Mouse (Mus musculus) G1E (cell line): ENCODE data around the gene Hbp1.

Experiments
- CTCF ChIP-seq: IDR thresholded peaks from 2 replicates; pipeline ENCODE4 v1.5.1; 2012; ENCODE audit warnings: low read depth, low read length, inconsistent platforms, mixed read lengths
- GATA1 ChIP-seq: IDR thresholded peaks from 2 replicates; pipeline ENCODE4 v1.6.1; 2012; ENCODE audit warnings: borderline replicate concordance, low read length, inconsistent platforms, mixed read lengths
- GATA2 ChIP-seq: IDR thresholded peaks from 2 replicates; pipeline ENCODE4 v1.6.1; 2012; ENCODE audit warnings: low read depth, low read length, inconsistent platforms, borderline replicate concordance
- POLR2AphosphoS5 ChIP-seq: IDR thresholded peaks from 2 replicates; pipeline ENCODE4 v1.6.1; 2012; ENCODE audit warnings: low read depth, low read length, inconsistent platforms; ENCODE audit not compliant: insufficient replicate concordance
- TAL1 ChIP-seq: conservative IDR thresholded peaks from 2 replicates; pipeline ENCODE4 v1.6.1; 2012; ENCODE audit warnings: low read depth, low read length, inconsistent platforms, mixed read lengths

DNA sequence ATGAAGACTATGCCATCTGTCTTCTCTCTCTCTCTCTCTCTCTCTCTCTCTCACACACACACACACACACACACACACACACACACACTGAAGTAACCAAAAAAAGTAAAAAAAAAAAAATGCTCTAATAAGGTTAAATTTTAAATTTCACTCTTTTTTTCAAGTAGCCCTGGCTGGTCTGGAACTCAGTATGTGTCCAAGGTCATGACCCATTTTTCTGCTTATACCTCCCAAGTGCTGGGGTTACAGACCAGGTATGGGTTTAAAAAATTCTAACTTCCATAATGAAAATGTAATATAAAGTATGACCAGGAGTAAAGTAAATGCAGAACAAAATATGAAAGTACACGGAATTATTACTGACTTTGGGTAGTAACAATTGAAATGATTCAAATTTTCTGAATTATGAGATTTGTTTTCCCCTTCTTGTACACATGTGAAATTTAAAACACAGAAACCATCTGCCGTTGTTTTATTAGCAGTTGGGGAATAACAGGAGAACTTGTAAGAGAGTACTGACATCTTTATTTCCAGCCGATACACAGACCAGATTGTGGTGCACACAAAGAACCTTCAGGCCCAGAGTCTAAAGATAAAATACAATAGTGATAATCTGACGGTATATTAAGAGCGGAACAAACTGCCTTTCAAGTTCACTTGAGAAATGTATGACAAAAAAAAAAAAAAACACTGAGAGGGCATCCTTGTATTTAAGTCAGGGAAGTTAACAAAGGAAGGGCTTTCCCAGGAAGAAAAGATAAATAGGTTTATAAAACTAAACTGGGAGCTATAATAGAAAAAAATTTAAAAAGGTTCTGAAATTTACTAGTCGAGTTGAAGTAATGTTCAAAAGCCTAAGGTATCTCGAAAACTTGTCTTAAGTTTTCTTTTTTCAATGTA lies 2.0 kb downstream of the Hbp1 start:
- TF ChIP-seq CTCF (no peak), POLR2AphosphoS5 (no peak), GATA1 (no peak), TAL1 (no peak), GATA2 (no peak)
